Mouse (Mus musculus): Measurements from ENCODE around the gene C3ar1.
A peak's percentile ranks its signal among the peaks of the same experiment; 100 is the strongest.

The C3ar1 gene

GRCm38 (mm10) chr6:122855955-122856354 lies at the start of gene C3ar1:
Gene C3ar1 (minus strand): TSS chr6:122856161.
- DNase-seq (ENCODE audit: low spot score): no peak

GRCm38 (mm10) chr6:122892442-122893049 lies 36.6 kb upstream of the C3ar1 start:
- peak; percentile 56 for DNase-seq (ENCODE audit: low spot score)

- no peak for DNase-seq (ENCODE audit: low spot score)
These were observed 33.6 kb upstream of the C3ar1 start for GRCm38 (mm10) chr6:122889599-122889998.

GRCm38 (mm10) chr6:122883603-122884002 lies 27.6 kb upstream of the C3ar1 start:
- DNase-seq (ENCODE audit: low spot score): no peak

- no peak for DNase-seq (ENCODE audit: low spot score)
These were observed 25.3 kb upstream of the C3ar1 start for GRCm38 (mm10) chr6:122881287-122881686.

- DNase-seq (ENCODE audit: low spot score): no peak
These were observed 24.0 kb upstream of the C3ar1 start for GRCm38 (mm10) chr6:122879781-122880505.

GRCm38 (mm10) chr6:122879141-122879735 lies 23.3 kb upstream of the C3ar1 start:
- DNase-seq (ENCODE audit: low spot score): no peak

GRCm38 (mm10) chr6:122874720-122875389 lies 18.9 kb upstream of the C3ar1 start:
- DNase-seq (ENCODE audit: low spot score): no peak

GRCm38 (mm10) chr6:122873871-122874719 lies 18.1 kb upstream of the C3ar1 start, which contains the start of gene Necap1:
Gene Necap1 (plus strand): TSS chr6:122874474.
- DNase-seq (ENCODE audit: low spot score): peak; percentile 94

- no peak for DNase-seq (ENCODE audit: low spot score)
These were observed 16.8 kb upstream of the C3ar1 start for GRCm38 (mm10) chr6:122872800-122873199.

- DNase-seq (ENCODE audit: low spot score): no peak
These were observed 13.9 kb upstream of the C3ar1 start for GRCm38 (mm10) chr6:122869846-122870245.

- DNase-seq (ENCODE audit: low spot score): no peak
These were observed 12.0 kb upstream of the C3ar1 start for GRCm38 (mm10) chr6:122867914-122868313.

GRCm38 (mm10) chr6:122862871-122863270 lies 6.9 kb upstream of the C3ar1 start:
- no peak for DNase-seq (ENCODE audit: low spot score)

GRCm38 (mm10) chr6:122862434-122862833 lies 6.5 kb upstream of the C3ar1 start:
- DNase-seq (ENCODE audit: low spot score): no peak

- no peak for DNase-seq (ENCODE audit: low spot score)
These were observed 1.4 kb downstream of the C3ar1 start for GRCm38 (mm10) chr6:122854552-122854951.

GRCm38 (mm10) chr6:122852696-122853095 lies 3.3 kb downstream of the C3ar1 start:
- no peak for DNase-seq (ENCODE audit: low spot score)

GRCm38 (mm10) chr6:122843759-122844158 lies 12.2 kb downstream of the C3ar1 start:
- DNase-seq (ENCODE audit: low spot score): no peak

- no peak for DNase-seq (ENCODE audit: low spot score)
These were observed 18.4 kb downstream of the C3ar1 start for GRCm38 (mm10) chr6:122837539-122837938.

- no peak for DNase-seq (ENCODE audit: low spot score)
These were observed 19.0 kb downstream of the C3ar1 start for GRCm38 (mm10) chr6:122836974-122837373.

GRCm38 (mm10) chr6:122834365-122834764 lies 21.6 kb downstream of the C3ar1 start:
- no peak for DNase-seq (ENCODE audit: low spot score)

- no peak for DNase-seq (ENCODE audit: low spot score)
These were observed 23.1 kb downstream of the C3ar1 start for GRCm38 (mm10) chr6:122832880-122833279.

GRCm38 (mm10) chr6:122828086-122828485 lies 27.9 kb downstream of the C3ar1 start:
- no peak for DNase-seq (ENCODE audit: low spot score)
